Mouse (Mus musculus) neural tube, embryonic 15.5 days (tissue): ENCODE measurements at regions not wholly inside any gene's neighbourhood (a gene's known extent, or its start where the extent isn't known, plus 50 kb on each side); places are given as distances from the start of the nearest gene placed in this dataset.

Source experiments
- ATAC-seq: fragments of 200-750 bp; cut with Nextera tagmentation; 2 replicates; pipeline ENCODE4 v1.8.0; 2017; ENCODE audit warnings: mild to moderate bottlenecking, moderate TSS enrichment, moderate library complexity; ENCODE audit not compliant: low FRiP score
- H3K27ac ChIP-seq: fragments of 300-500 bp; sonication (generic); replicated peaks from 2 replicates; pipeline ENCODE4 v1.5.1; 2015; ENCODE audit warnings: mild to moderate bottlenecking, inconsistent platforms
- H3K27me3 ChIP-seq: fragments of 300-500 bp; sonication (generic); replicated peaks from 2 replicates; pipeline ENCODE4 v1.6.1; 2015; ENCODE audit warnings: inconsistent platforms
- H3K36me3 ChIP-seq: fragments of 300-500 bp; sonication (generic); 2 replicates; pipeline ENCODE4 v1.6.1; 2015; ENCODE audit warnings: inconsistent platforms
- H3K4me1 ChIP-seq: fragments of 300-500 bp; sonication (generic); 2 replicates; pipeline ENCODE4 v1.6.1; 2015; ENCODE audit warnings: inconsistent platforms
- H3K4me2 ChIP-seq: fragments of 300-500 bp; sonication (generic); 2 replicates; pipeline ENCODE4 v1.6.1; 2015; ENCODE audit warnings: inconsistent platforms, mild to moderate bottlenecking, moderate library complexity
- H3K4me3 ChIP-seq: fragments of 300-500 bp; sonication (generic); replicated peaks from 2 replicates; pipeline ENCODE4 v1.5.1; 2015; ENCODE audit warnings: mild to moderate bottlenecking, inconsistent platforms
- H3K9ac ChIP-seq: fragments of 300-500 bp; sonication (generic); replicated peaks from 2 replicates; pipeline ENCODE4 v1.6.1; 2015; ENCODE audit warnings: mild to moderate bottlenecking, inconsistent platforms
- H3K9me3 ChIP-seq: fragments of 300-500 bp; sonication (generic); replicated peaks from 2 replicates; pipeline ENCODE4 v1.6.1; 2016; ENCODE audit warnings: inconsistent platforms
- WGBS: fragments of 180-500 bp; shearing (Covaris S2); methylation state at CpG from one replicate; pipeline ENCODE4 v1.1.7; 2015; ENCODE audit warnings: mixed read lengths; 5-methylcytosine and 5-hydroxymethylcytosine counted together

GRCm38 (mm10) chr17:88158550-88158949 lies 93.5 kb upstream of the Fbxo11 start:
- H3K36me3 ChIP-seq: no peaks in the 10 kb centered on the region
- H3K27me3 ChIP-seq: no peaks in the 10 kb centered on the region
- WGBS: 30% methylated on average over 6 of the region's 6 CpGs
- no peaks in the 10 kb centered on the region for H3K9me3 ChIP-seq
- no peak overlapping the region for H3K27ac ChIP-seq
- peaks cover 8% of the 10 kb centered on the region; the same call in 1 of the 2 replicates for H3K4me1 ChIP-seq
- no peak for ATAC-seq
- no peak overlapping the region for H3K4me3 ChIP-seq
- H3K9ac ChIP-seq: no peak overlapping the region
- H3K4me2 ChIP-seq: no peak overlapping the region

- H3K9ac ChIP-seq: no peak overlapping the region
These were observed 94.1 kb upstream of the Fbxo11 start for GRCm38 (mm10) chr17:88159212-88159668.

GRCm38 (mm10) chr17:88159851-88160676 lies 95.0 kb upstream of the Fbxo11 start:
- ATAC-seq: no peak
- no peaks in the 10 kb centered on the region for H3K27me3 ChIP-seq
- 54% methylated on average over 19 of the region's 19 CpGs for WGBS
- no peaks in the 10 kb centered on the region for H3K9me3 ChIP-seq
- peaks cover 8% of the 10 kb centered on the region; the same call in 1 of the 2 replicates for H3K4me1 ChIP-seq
- 0 out of 2 replicates have a peak overlapping the region, but pooled peaks have one; percentile 9 for H3K27ac ChIP-seq
- no peak overlapping the region for H3K4me3 ChIP-seq
- H3K9ac ChIP-seq: no peak overlapping the region
- peak overlapping the region; percentile 42 for H3K4me2 ChIP-seq
- H3K36me3 ChIP-seq: no peaks in the 10 kb centered on the region

More at GRCm38 (mm10) chr17:88159212-88159668, 94.1 kb upstream of the Fbxo11 start:
- no peaks in the 10 kb centered on the region for H3K27me3 ChIP-seq
- no peaks in the 10 kb centered on the region for H3K36me3 ChIP-seq
- peak overlapping the region; percentile 42 for H3K4me2 ChIP-seq
- no peak overlapping the region for H3K4me3 ChIP-seq
- no peak for ATAC-seq
- H3K4me1 ChIP-seq: peaks cover 8% of the 10 kb centered on the region; the same call in 1 of the 2 replicates
- 0 out of 2 replicates have a peak overlapping the region, but pooled peaks have one; percentile 9 for H3K27ac ChIP-seq
- WGBS: 12% methylated on average over 11 of the region's 11 CpGs
- no peaks in the 10 kb centered on the region for H3K9me3 ChIP-seq

GRCm38 (mm10) chr17:88160677-88161001 lies 95.5 kb upstream of the Fbxo11 start:
- ATAC-seq: no peak
- Histone ChIP-seq H3K4me3 (no peak overlapping the region), H3K27ac (no peak overlapping the region), H3K27me3 (no peaks in the 10 kb centered on the region), H3K4me2 (no peak overlapping the region), H3K9ac (no peak overlapping the region), H3K4me1 (peaks cover 8% of the 10 kb centered on the region; the same call in 1 of the 2 replicates), H3K9me3 (no peaks in the 10 kb centered on the region), H3K36me3 (no peaks in the 10 kb centered on the region)
- WGBS: 90% methylated on average over 14 of the region's 14 CpGs

- peaks cover 8% of the 10 kb centered on the region; the same call in 1 of the 2 replicates for H3K4me1 ChIP-seq
- H3K27ac ChIP-seq: no peak overlapping the region
- no peaks in the 10 kb centered on the region for H3K27me3 ChIP-seq
- H3K4me2 ChIP-seq: no peak overlapping the region
- H3K9me3 ChIP-seq: no peaks in the 10 kb centered on the region
- no peaks in the 10 kb centered on the region for H3K36me3 ChIP-seq
- no peak overlapping the region for H3K4me3 ChIP-seq
- ATAC-seq: no peak
- 73% methylated on average over 8 of the region's 8 CpGs for WGBS
- H3K9ac ChIP-seq: no peak overlapping the region
These were observed 96.7 kb upstream of the Fbxo11 start for GRCm38 (mm10) chr17:88161766-88162165.

- WGBS: 72% methylated on average over 4 of the region's 4 CpGs
- no peak overlapping the region for H3K9ac ChIP-seq
- no peak overlapping the region for H3K4me2 ChIP-seq
- no peaks in the 10 kb centered on the region for H3K27me3 ChIP-seq
- H3K9me3 ChIP-seq: no peaks in the 10 kb centered on the region
- H3K4me3 ChIP-seq: no peak overlapping the region
- no peak overlapping the region for H3K27ac ChIP-seq
- no peak for ATAC-seq
- no peaks in the 10 kb centered on the region for H3K4me1 ChIP-seq
- H3K36me3 ChIP-seq: no peaks in the 10 kb centered on the region
These were observed 99.7 kb upstream of the Fbxo11 start for GRCm38 (mm10) chr17:88164805-88165204.

GRCm38 (mm10) chr17:88165811-88166210 lies 100.7 kb upstream of the Fbxo11 start:
- H3K4me3 ChIP-seq: no peak overlapping the region
- no peaks in the 10 kb centered on the region for H3K36me3 ChIP-seq
- H3K9me3 ChIP-seq: no peaks in the 10 kb centered on the region
- no peaks in the 10 kb centered on the region for H3K4me1 ChIP-seq
- no peak overlapping the region for H3K9ac ChIP-seq
- H3K27ac ChIP-seq: no peak overlapping the region
- H3K4me2 ChIP-seq: no peak overlapping the region
- ATAC-seq: no peak
- H3K27me3 ChIP-seq: no peaks in the 10 kb centered on the region
- WGBS: 85% methylated on average over 6 of the region's 6 CpGs

GRCm38 (mm10) chr17:88168262-88169096 lies 103.4 kb upstream of the Fbxo11 start:
- H3K27ac ChIP-seq: no peak overlapping the region
- no peaks in the 10 kb centered on the region for H3K4me1 ChIP-seq
- H3K9ac ChIP-seq: no peak overlapping the region
- H3K4me2 ChIP-seq: no peak overlapping the region
- 73% methylated on average over 8 of the region's 8 CpGs for WGBS
- no peaks in the 10 kb centered on the region for H3K9me3 ChIP-seq
- no peaks in the 10 kb centered on the region for H3K36me3 ChIP-seq
- no peaks in the 10 kb centered on the region for H3K27me3 ChIP-seq
- H3K4me3 ChIP-seq: no peak overlapping the region
- ATAC-seq: no peak

- Histone ChIP-seq H3K9ac (no peak overlapping the region), H3K9me3 (no peaks in the 10 kb centered on the region), H3K27ac (no peak overlapping the region), H3K4me3 (no peak overlapping the region), H3K27me3 (no peaks in the 10 kb centered on the region), H3K4me1 (no peaks in the 10 kb centered on the region), H3K36me3 (no peaks in the 10 kb centered on the region), H3K4me2 (no peak overlapping the region)
- ATAC-seq: no peak
- WGBS: 93% methylated on average over 3 of the region's 3 CpGs
These were observed 106.5 kb upstream of the Fbxo11 start for GRCm38 (mm10) chr17:88171606-88172005.

- no peaks in the 10 kb centered on the region for H3K4me1 ChIP-seq
- H3K4me3 ChIP-seq: no peak overlapping the region
- no peaks in the 10 kb centered on the region for H3K9me3 ChIP-seq
- no peak for ATAC-seq
- H3K27ac ChIP-seq: no peak overlapping the region
- H3K4me2 ChIP-seq: no peak overlapping the region
- no peaks in the 10 kb centered on the region for H3K36me3 ChIP-seq
- WGBS: 84% methylated on average over 4 of the region's 4 CpGs
- no peaks in the 10 kb centered on the region for H3K27me3 ChIP-seq
- no peak overlapping the region for H3K9ac ChIP-seq
These were observed 108.4 kb upstream of the Fbxo11 start for GRCm38 (mm10) chr17:88173354-88174032.

- no peak overlapping the region for H3K9ac ChIP-seq
- 84% methylated on average over 10 of the region's 10 CpGs for WGBS
- H3K4me1 ChIP-seq: no peaks in the 10 kb centered on the region
- H3K27ac ChIP-seq: no peak overlapping the region
- no peaks in the 10 kb centered on the region for H3K9me3 ChIP-seq
- no peaks in the 10 kb centered on the region for H3K27me3 ChIP-seq
- H3K4me2 ChIP-seq: no peak overlapping the region
- no peak for ATAC-seq
- no peak overlapping the region for H3K4me3 ChIP-seq
- H3K36me3 ChIP-seq: no peaks in the 10 kb centered on the region
These were observed 109.2 kb upstream of the Fbxo11 start for GRCm38 (mm10) chr17:88174242-88174679.
